Mouse (Mus musculus): ENCODE results near the gene Poldip3. TPM values are rescaled to one million over a fixed set of nuclear protein-coding genes. Genes with fewer than 3 reads are reported as not detected.
A peak's percentile ranks its signal among the peaks of the same experiment; 100 is the strongest.

Poldip3 gene
- polyA plus RNA-seq, 1 experiment: 108 TPM

- H3K79me2 ChIP-seq (ENCODE audit: control insufficient read depth, insufficient read depth): peaks cover 40% of the 10 kb centered on the region
- H3K4me3 ChIP-seq (ENCODE audit: insufficient read depth, poor library complexity, severe bottlenecking): no peak overlapping the region
- no peak overlapping the region for H3ac ChIP-seq (ENCODE audit: control insufficient read depth, insufficient read length, low read depth)
- H3K27me3 ChIP-seq (ENCODE audit: control insufficient read depth, insufficient read depth, insufficient read length): no peaks in the 10 kb centered on the region
- peaks cover 47% of the 10 kb centered on the region for H3K36me3 ChIP-seq (ENCODE audit: control insufficient read depth, insufficient read depth)
- TF ChIP-seq CEBPB (IDR thresholded peaks at IDR 0.05; ENCODE audit: low read depth): no peak
- no peak for TF ChIP-seq CTCF (IDR thresholded peaks at IDR 0.05; ENCODE audit: control insufficient read depth, insufficient read depth, insufficient read length)
- no peak for TF ChIP-seq FOSL1 (IDR thresholded peaks at IDR 0.05; ENCODE audit: insufficient read depth, low read length, poor library complexity, severe bottlenecking)
- no peak for TF ChIP-seq MAX (IDR thresholded peaks at IDR 0.05)
- TF ChIP-seq MYOD1 (IDR thresholded peaks at IDR 0.05; ENCODE audit: control insufficient read depth, insufficient read length, low read depth): no peak
- TF ChIP-seq USF1 (IDR thresholded peaks at IDR 0.05; ENCODE audit: low read depth): no peak
- no peak for TF ChIP-seq MYOG (IDR thresholded peaks at IDR 0.05; ENCODE audit: control insufficient read depth, extremely low read depth, insufficient read length)
- peaks cover 37% of the 10 kb centered on the region for H3K79me3 ChIP-seq (ENCODE audit: low read depth)
These were observed 874 bp upstream of the Poldip3 start for GRCm38 (mm10) chr15:83150073-83150442.

GRCm38 (mm10) chr15:83148801-83149195 is 386 bp downstream of the Poldip3 start:
- peaks cover 50% of the 10 kb centered on the region for H3K36me3 ChIP-seq (ENCODE audit: control insufficient read depth, insufficient read depth)
- H3K27me3 ChIP-seq (ENCODE audit: control insufficient read depth, insufficient read depth, insufficient read length): no peaks in the 10 kb centered on the region
- H3K79me3 ChIP-seq (ENCODE audit: low read depth): peaks cover 50% of the 10 kb centered on the region
- H3K79me2 ChIP-seq (ENCODE audit: control insufficient read depth, insufficient read depth): peaks cover 53% of the 10 kb centered on the region
- TF ChIP-seq FOSL1 (IDR thresholded peaks at IDR 0.05; ENCODE audit: insufficient read depth, low read length, poor library complexity, severe bottlenecking) (no peak), USF1 (IDR thresholded peaks at IDR 0.05; ENCODE audit: low read depth) (no peak), CTCF (IDR thresholded peaks at IDR 0.05; ENCODE audit: control insufficient read depth, insufficient read depth, insufficient read length) (no peak), CEBPB (IDR thresholded peaks at IDR 0.05; ENCODE audit: low read depth) (no peak), MYOD1 (IDR thresholded peaks at IDR 0.05; ENCODE audit: control insufficient read depth, insufficient read length, low read depth) (no peak), MAX (IDR thresholded peaks at IDR 0.05) (no peak), MYOG (IDR thresholded peaks at IDR 0.05; ENCODE audit: control insufficient read depth, extremely low read depth, insufficient read length) (no peak)
- peak overlapping the region; percentile 100 for H3ac ChIP-seq (ENCODE audit: control insufficient read depth, insufficient read length, low read depth)
- H3K4me3 ChIP-seq (ENCODE audit: insufficient read depth, poor library complexity, severe bottlenecking): peak overlapping the region; percentile 87

GRCm38 (mm10) chr15:83148395-83148794 is 789 bp downstream of the Poldip3 start:
- Histone ChIP-seq H3K27me3 (ENCODE audit: control insufficient read depth, insufficient read depth, insufficient read length) (no peaks in the 10 kb centered on the region), H3K36me3 (ENCODE audit: control insufficient read depth, insufficient read depth) (peaks cover 46% of the 10 kb centered on the region), H3K79me2 (ENCODE audit: control insufficient read depth, insufficient read depth) (peaks cover 57% of the 10 kb centered on the region), H3K79me3 (ENCODE audit: low read depth) (peaks cover 52% of the 10 kb centered on the region), H3ac (ENCODE audit: control insufficient read depth, insufficient read length, low read depth) (peak overlapping the region; percentile 100), H3K4me3 (ENCODE audit: insufficient read depth, poor library complexity, severe bottlenecking) (peak overlapping the region; percentile 87)
- TF ChIP-seq FOSL1 (IDR thresholded peaks at IDR 0.05; ENCODE audit: insufficient read depth, low read length, poor library complexity, severe bottlenecking): no peak

GRCm38 (mm10) chr15:83145541-83145940 is 3.6 kb downstream of the Poldip3 start:
- H3K79me3 ChIP-seq (ENCODE audit: low read depth): peaks cover 78% of the 10 kb centered on the region
- H3K79me2 ChIP-seq (ENCODE audit: control insufficient read depth, insufficient read depth): peaks cover 86% of the 10 kb centered on the region
- H3K27me3 ChIP-seq (ENCODE audit: control insufficient read depth, insufficient read depth, insufficient read length): no peaks in the 10 kb centered on the region
- H3K36me3 ChIP-seq (ENCODE audit: control insufficient read depth, insufficient read depth): peaks cover 54% of the 10 kb centered on the region
- no peak for TF ChIP-seq FOSL1 (IDR thresholded peaks at IDR 0.05; ENCODE audit: insufficient read depth, low read length, poor library complexity, severe bottlenecking)
- no peak for TF ChIP-seq USF1 (IDR thresholded peaks at IDR 0.05; ENCODE audit: low read depth)
- TF ChIP-seq MYOD1 (IDR thresholded peaks at IDR 0.05; ENCODE audit: control insufficient read depth, insufficient read length, low read depth): no peak
- TF ChIP-seq MYOG (IDR thresholded peaks at IDR 0.05; ENCODE audit: control insufficient read depth, extremely low read depth, insufficient read length): no peak
- no peak for TF ChIP-seq CEBPB (IDR thresholded peaks at IDR 0.05; ENCODE audit: low read depth)
- no peak for TF ChIP-seq MAX (IDR thresholded peaks at IDR 0.05)
- TF ChIP-seq CTCF (IDR thresholded peaks at IDR 0.05; ENCODE audit: control insufficient read depth, insufficient read depth, insufficient read length): no peak
- H3K4me3 ChIP-seq (ENCODE audit: insufficient read depth, poor library complexity, severe bottlenecking): no peak overlapping the region
- no peak overlapping the region for H3ac ChIP-seq (ENCODE audit: control insufficient read depth, insufficient read length, low read depth)

- Histone ChIP-seq H3K79me2 (ENCODE audit: control insufficient read depth, insufficient read depth) (peaks cover 100% of the 10 kb centered on the region), H3K36me3 (ENCODE audit: control insufficient read depth, insufficient read depth) (peaks cover 73% of the 10 kb centered on the region), H3ac (ENCODE audit: control insufficient read depth, insufficient read length, low read depth) (no peak overlapping the region), H3K27me3 (ENCODE audit: control insufficient read depth, insufficient read depth, insufficient read length) (no peaks in the 10 kb centered on the region), H3K79me3 (ENCODE audit: low read depth) (peaks cover 92% of the 10 kb centered on the region), H3K4me3 (ENCODE audit: insufficient read depth, poor library complexity, severe bottlenecking) (no peak overlapping the region)
- TF ChIP-seq CEBPB (IDR thresholded peaks at IDR 0.05; ENCODE audit: low read depth) (no peak), MAX (IDR thresholded peaks at IDR 0.05) (peak; percentile 42)
These were observed 6.3 kb downstream of the Poldip3 start for GRCm38 (mm10) chr15:83142861-83143260.

DNA sequence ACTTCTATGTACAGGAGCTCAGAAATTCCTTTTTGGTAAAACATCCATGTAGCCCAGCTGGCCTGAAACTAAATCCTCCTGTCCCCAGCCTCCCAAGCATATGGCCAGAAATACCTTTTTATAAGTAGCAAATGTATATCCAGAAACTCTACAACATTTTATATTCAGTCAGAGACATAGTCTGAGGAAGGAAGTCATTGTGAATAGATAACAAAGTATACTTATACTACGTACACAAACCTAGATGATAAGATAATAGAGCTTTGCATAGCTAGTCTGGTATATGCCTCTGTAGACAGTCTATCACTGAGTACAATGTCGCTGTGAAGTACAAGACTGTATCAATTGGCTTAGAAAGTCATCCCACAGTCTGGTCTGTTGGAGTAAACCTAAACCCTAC is 13.5 kb downstream of the Poldip3 start:
- peaks cover 88% of the 10 kb centered on the region for H3K79me2 ChIP-seq (ENCODE audit: control insufficient read depth, insufficient read depth)

More for the DNA sequence above, 13.5 kb downstream of the Poldip3 start:
- peaks cover 92% of the 10 kb centered on the region for H3K36me3 ChIP-seq (ENCODE audit: control insufficient read depth, insufficient read depth)
- H3K79me3 ChIP-seq (ENCODE audit: low read depth): peaks cover 65% of the 10 kb centered on the region
- no peak for TF ChIP-seq MYOD1 (IDR thresholded peaks at IDR 0.05; ENCODE audit: control insufficient read depth, insufficient read length, low read depth)
- no peak for TF ChIP-seq CEBPB (IDR thresholded peaks at IDR 0.05; ENCODE audit: low read depth)
- TF ChIP-seq MYOG (IDR thresholded peaks at IDR 0.05; ENCODE audit: control insufficient read depth, extremely low read depth, insufficient read length): no peak
- no peak for TF ChIP-seq MAX (IDR thresholded peaks at IDR 0.05)
- no peak for TF ChIP-seq CTCF (IDR thresholded peaks at IDR 0.05; ENCODE audit: control insufficient read depth, insufficient read depth, insufficient read length)
- TF ChIP-seq FOSL1 (IDR thresholded peaks at IDR 0.05; ENCODE audit: insufficient read depth, low read length, poor library complexity, severe bottlenecking): no peak
- TF ChIP-seq USF1 (IDR thresholded peaks at IDR 0.05; ENCODE audit: low read depth): no peak
- H3ac ChIP-seq (ENCODE audit: control insufficient read depth, insufficient read length, low read depth): no peak overlapping the region
- H3K4me3 ChIP-seq (ENCODE audit: insufficient read depth, poor library complexity, severe bottlenecking): no peak overlapping the region
- H3K27me3 ChIP-seq (ENCODE audit: control insufficient read depth, insufficient read depth, insufficient read length): no peaks in the 10 kb centered on the region
